Mouse (Mus musculus) kidney, postnatal 25 days (tissue): ENCODE results near the gene Esr1.
"Not testable (repeated sequence)": the region's sequence is repeated elsewhere in the genome, so short reads cannot be mapped to it uniquely, and the experiment has no call there.

Source experiments
- DNase-seq, 2 experiments: peaks; one replicate each; pipeline ENCODE4 v3.0.0; 2021; ENCODE audit warnings: mixed read lengths in 2 of 2

Esr1 gene

GRCm38 (mm10) chr10:4709915-4710314, 98.5 kb downstream of the Esr1 start:
- DNase-seq, result peak; percentile 16 to 57

GRCm38 (mm10) chr10:4711434-4711833, 100.0 kb downstream of the Esr1 start:
- DNase-seq, result no peak

- DNase-seq, result peak; percentile 15 to 42
Observed at GRCm38 (mm10) chr10:4712061-4712908, 100.9 kb downstream of the Esr1 start.

- DNase-seq, result no peak
Observed at GRCm38 (mm10) chr10:4713398-4713797, 102.0 kb downstream of the Esr1 start.

GRCm38 (mm10) chr10:4724851-4725250, 113.5 kb downstream of the Esr1 start:
- DNase-seq, result peak in 1 of 2 experiments; percentile 19

- DNase-seq, result no peak
Observed at GRCm38 (mm10) chr10:4726141-4726540, 114.7 kb downstream of the Esr1 start.

GRCm38 (mm10) chr10:4732328-4732727, 120.9 kb downstream of the Esr1 start:
- no peak for DNase-seq

- DNase-seq, result no peak
Observed at GRCm38 (mm10) chr10:4733987-4734386, 122.6 kb downstream of the Esr1 start.

GRCm38 (mm10) chr10:4734942-4735341, 123.5 kb downstream of the Esr1 start:
- no peak for DNase-seq

GRCm38 (mm10) chr10:4738311-4738710, 126.9 kb downstream of the Esr1 start:
- DNase-seq, result no peak

GRCm38 (mm10) chr10:4751091-4751490, 139.7 kb downstream of the Esr1 start:
- not testable (repeated sequence) for DNase-seq

- DNase-seq, result no peak
Observed at GRCm38 (mm10) chr10:4752977-4753376, 141.6 kb downstream of the Esr1 start.

GRCm38 (mm10) chr10:4775541-4775940, 164.1 kb downstream of the Esr1 start:
- peak in 1 of 2 experiments; percentile 7 for DNase-seq

- no peak for DNase-seq
Observed at GRCm38 (mm10) chr10:4776007-4776713, 164.8 kb downstream of the Esr1 start.

GRCm38 (mm10) chr10:4776714-4777090, 165.3 kb downstream of the Esr1 start:
- DNase-seq, result no peak

- no peak for DNase-seq
Observed at GRCm38 (mm10) chr10:4777996-4778395, 166.6 kb downstream of the Esr1 start.

- no peak for DNase-seq
Observed at GRCm38 (mm10) chr10:4780926-4781325, 169.5 kb downstream of the Esr1 start.

- DNase-seq, result peak in 1 of 2 experiments; percentile 44
Observed at GRCm38 (mm10) chr10:4787003-4787628, 175.7 kb downstream of the Esr1 start.

- no peak for DNase-seq
Observed at GRCm38 (mm10) chr10:4798268-4798808, 186.9 kb downstream of the Esr1 start.

- DNase-seq, result no peak
Observed at GRCm38 (mm10) chr10:4824366-4824765, 213.0 kb downstream of the Esr1 start.

GRCm38 (mm10) chr10:4830592-4830991, 219.2 kb downstream of the Esr1 start:
- no peak for DNase-seq

GRCm38 (mm10) chr10:4838099-4838498, 226.7 kb downstream of the Esr1 start:
- DNase-seq, result no peak

GRCm38 (mm10) chr10:4841039-4841438, 229.6 kb downstream of the Esr1 start:
- no peak for DNase-seq
